Mouse (Mus musculus): ENCODE results near the gene Phxr2. TPM values are rescaled to one million over a fixed set of nuclear protein-coding genes. Genes with fewer than 3 reads are reported as not detected.

The Phxr2 gene
- total RNA-seq, 2 experiments from 2014 or later = not detected

DNA sequence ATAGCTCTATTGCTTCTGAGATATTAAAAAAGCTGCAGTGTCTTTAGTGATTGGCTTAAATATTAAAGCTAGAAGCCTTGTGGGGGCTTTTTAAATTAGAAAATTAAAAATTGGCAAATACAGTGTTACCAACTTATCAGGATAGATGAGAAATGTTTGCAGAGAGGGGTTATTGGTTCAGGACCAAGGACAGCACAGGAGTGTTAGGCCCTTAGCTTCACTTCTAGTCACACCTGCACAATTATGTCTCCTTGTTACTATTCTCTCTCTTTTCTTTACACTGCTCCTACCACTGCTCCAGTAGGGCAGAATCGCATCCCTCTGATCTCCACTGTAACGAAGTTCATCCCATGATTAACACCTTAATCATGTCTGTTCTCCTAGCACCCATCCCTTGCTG is 31.0 kb downstream of the Phxr2 start:
- DNase-seq (ENCODE audit: low spot score in 2 of 2) = no peak

DNA sequence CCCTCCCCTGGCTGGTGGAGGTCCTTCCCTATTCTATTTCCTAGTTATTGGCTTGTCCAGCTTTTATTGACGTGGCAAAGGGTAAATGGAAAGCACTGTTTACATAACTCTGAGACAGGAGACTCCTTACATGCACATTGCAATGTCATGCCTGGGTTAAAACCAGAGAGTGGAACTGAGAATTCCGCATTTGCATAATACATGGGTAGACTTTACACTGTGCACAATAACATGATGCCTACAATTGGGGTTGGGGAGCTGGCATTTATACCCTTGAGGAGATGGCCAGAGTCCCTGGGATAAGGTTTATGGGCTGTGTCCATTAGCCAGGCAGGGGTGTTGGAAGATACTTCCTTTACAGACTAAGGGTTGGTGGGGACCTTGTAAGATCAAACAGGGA is 32.8 kb downstream of the Phxr2 start:
- DNase-seq (ENCODE audit: low spot score in 2 of 2) = no peak

- DNase-seq (ENCODE audit: low spot score in 2 of 2) = no peak
Observed at GRCm38 (mm10) chr10:99089906-99090305, 36.2 kb downstream of the Phxr2 start.

DNA sequence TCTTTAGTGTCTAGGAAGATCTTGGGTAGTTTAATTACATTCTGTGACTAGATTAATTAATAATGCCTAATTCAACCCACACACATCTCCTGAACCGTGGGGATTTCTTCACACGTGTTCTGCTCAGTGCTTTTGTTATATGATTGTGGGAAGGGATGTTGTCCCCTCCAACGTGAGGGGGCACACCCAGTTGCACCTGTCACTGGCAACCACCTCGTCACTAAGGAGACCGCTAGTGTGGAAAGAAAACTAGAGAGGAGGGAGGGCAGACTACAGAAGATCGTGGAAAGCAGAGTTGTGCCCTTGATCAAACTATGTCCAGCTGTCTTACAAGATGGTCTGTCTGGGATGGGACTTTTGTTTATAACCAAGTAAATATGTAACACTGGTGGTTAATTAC is 40.1 kb downstream of the Phxr2 start:
- DNase-seq (ENCODE audit: low spot score in 2 of 2) = no peak

DNA sequence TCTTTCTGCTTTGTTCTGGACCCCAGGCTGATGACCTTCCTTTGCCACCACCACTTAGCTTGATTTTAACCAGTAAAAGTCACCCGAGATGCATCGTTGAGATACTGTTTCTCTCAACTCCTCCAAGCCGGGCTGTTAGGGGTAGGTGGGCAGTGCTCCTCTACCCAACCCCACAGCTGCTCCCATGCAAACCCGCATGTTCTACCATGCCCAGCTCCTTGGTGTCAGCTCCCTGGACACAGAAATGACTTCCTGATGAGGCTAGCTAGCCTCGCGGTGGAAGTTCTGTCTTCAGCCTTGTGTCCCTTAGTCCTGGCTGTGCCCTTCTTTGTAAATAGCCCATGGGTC is 40.9 kb downstream of the Phxr2 start:
- no peak for DNase-seq (ENCODE audit: low spot score in 2 of 2)

GRCm38 (mm10) chr10:99084397-99085239 is 41.5 kb downstream of the Phxr2 start:
- DNase-seq (ENCODE audit: low spot score in 2 of 2) = peak; percentile 86 to 89

DNA sequence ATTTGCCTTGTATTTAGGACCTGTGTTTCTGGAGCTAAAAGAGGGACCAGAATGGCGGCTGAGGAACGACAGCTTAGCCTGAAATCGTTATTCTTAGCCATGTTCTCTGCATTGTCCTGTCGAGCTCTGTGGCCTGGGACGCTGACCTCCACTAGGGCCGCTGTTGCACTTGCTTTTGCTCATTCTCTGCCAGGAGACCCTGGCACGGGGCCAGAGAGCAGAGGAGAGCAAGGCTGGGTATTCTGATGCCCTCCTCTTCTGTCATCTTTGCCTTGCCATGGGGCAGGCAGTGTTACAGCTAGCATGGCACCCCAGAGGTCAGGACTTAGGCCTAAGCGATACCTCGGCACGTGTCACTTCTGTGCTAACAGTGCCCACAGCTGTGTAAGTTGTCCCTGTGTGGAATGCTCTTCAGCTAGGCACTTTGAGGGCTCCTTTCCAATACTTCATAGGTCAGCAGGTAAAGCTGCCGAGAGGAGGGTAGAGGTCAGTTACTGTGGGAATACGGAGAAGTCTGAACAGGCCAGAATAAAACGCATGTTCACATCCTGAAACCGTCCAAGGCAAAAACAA is 42.6 kb downstream of the Phxr2 start:
- peak; percentile 41 to 58 for DNase-seq (ENCODE audit: low spot score in 2 of 2)

- no peak for DNase-seq (ENCODE audit: low spot score in 2 of 2)
Observed at GRCm38 (mm10) chr10:99081569-99081990, 44.5 kb downstream of the Phxr2 start.

- DNase-seq (ENCODE audit: low spot score in 2 of 2) = no peak
Observed at GRCm38 (mm10) chr10:99078621-99079020, 47.5 kb downstream of the Phxr2 start.

GRCm38 (mm10) chr10:99076113-99076895 is 49.8 kb downstream of the Phxr2 start:
- DNase-seq (ENCODE audit: low spot score in 2 of 2) = no peak

Other genes with a start within 250 kb of the Phxr2 start
- 10 to 100 TPM; 45.8 to 51.5 TPM for gene Atp2b1, start 211.9 kb downstream of the Phxr2 start, total RNA-seq (2021)
- 10 to 100 TPM in 1 of 2 experiments, 1 to 10 TPM in 1; 9.5 to 12.0 TPM for gene Poc1b, start 19.3 kb downstream of the Phxr2 start, total RNA-seq (2021)
- 1 to 10 TPM; 4.0 to 6.3 TPM for gene Galnt4, start 18.2 kb downstream of the Phxr2 start, total RNA-seq (2021)
- 100 to 1,000 TPM; 102 to 235 TPM for gene Dusp6, start 136.9 kb upstream of the Phxr2 start, total RNA-seq (2021)

Measured in adrenal gland, adult 18-20 months (tissue).